In genomic region chr14:121259789-121260188, GRCm38 (mm10) we compare ENCODE assay signal across 7 mouse cellular contexts.
DNase-seq lines count a peak whose midpoint lies in the region; ATAC-seq and TF ChIP-seq lines count a peak whose summit lies in the region.

No protein-coding gene starts in this region.

- 0 out of 2 replicates have a peak overlapping the region, but pooled peaks have one; percentile 33 for H3K27ac ChIP-seq in forebrain, embryonic 14.5 days (ENCODE audit: low read depth, low read length)
- no peak overlapping the region for H3K27ac ChIP-seq in liver, postnatal 0 days (ENCODE audit: low read depth)

- no peaks in the 10 kb centered on the region for H3K9me3 ChIP-seq in forebrain, embryonic 14.5 days (replicated peaks; ENCODE audit: control insufficient read depth, low read length)
- no peaks in the 10 kb centered on the region for H3K9me3 ChIP-seq in liver, postnatal 0 days (ENCODE audit: low read length)

- DNase-seq in 3T3-L1 (ENCODE audit: low read depth, low spot score) (peak; percentile 74), 416B (ENCODE audit: low read depth) (peak; percentile 61)
- DNase-seq in brain, embryonic 14.5 days (ENCODE audit: low read depth): peak; percentile 81
- DNase-seq in forebrain, embryonic 14.5 days (ENCODE audit: low spot score): peak; percentile 80
- peak; percentile 70 for DNase-seq in induced T-regulatory cell, adult 2 months (ENCODE audit: low read depth)
- DNase-seq in liver, postnatal 0 days: peak; percentile 46
- DNase-seq in retina, embryonic 14.5 days (ENCODE audit: low spot score): peak; percentile 83

- no peak for TF ChIP-seq POLR2A in brain, embryonic 14.5 days (IDR thresholded peaks at IDR 0.05; ENCODE audit: borderline replicate concordance, extremely low read depth, insufficient read depth, insufficient read length, poor library complexity, severe bottlenecking)

- H3K4me2 ChIP-seq in forebrain, embryonic 14.5 days (ENCODE audit: low read length): no peak overlapping the region
- no peak overlapping the region for H3K4me2 ChIP-seq in liver, postnatal 0 days (ENCODE audit: low read depth, low read length)

- TF ChIP-seq CTCF in brain, embryonic 14.5 days (IDR thresholded peaks at IDR 0.05; ENCODE audit: borderline replicate concordance, extremely low read depth, insufficient read depth, insufficient read length): peak; percentile 77; the same call in 1 of the 2 replicates
- peak; percentile 75 for TF ChIP-seq CTCF in liver, postnatal 0 days (IDR thresholded peaks at IDR 0.05; ENCODE audit: low read depth)

- H3K36me3 ChIP-seq in forebrain, embryonic 14.5 days (ENCODE audit: control insufficient read depth, insufficient read depth, low read length): peaks cover 30% of the 10 kb centered on the region
- H3K36me3 ChIP-seq in liver, postnatal 0 days (replicated peaks; ENCODE audit: insufficient read depth, low read length): no peaks in the 10 kb centered on the region

- TF ChIP-seq EP300 in liver, postnatal 0 days (IDR thresholded peaks at IDR 0.05; ENCODE audit: low read depth): no peak

- H3K27me3 ChIP-seq in forebrain, embryonic 14.5 days (replicated peaks; ENCODE audit: control insufficient read depth, insufficient read depth, low read length): no peaks in the 10 kb centered on the region
- H3K27me3 ChIP-seq in liver, postnatal 0 days (ENCODE audit: insufficient read depth, low read length): no peaks in the 10 kb centered on the region

- peak; percentile 72 for ATAC-seq in forebrain, embryonic 14.5 days
- ATAC-seq in liver, postnatal 0 days: 0 out of 2 replicates have a peak, but pooled peaks have one; percentile 33

- no peaks in the 10 kb centered on the region for H3K4me1 ChIP-seq in forebrain, embryonic 14.5 days (ENCODE audit: control insufficient read depth, insufficient read depth, low read length)
- H3K4me1 ChIP-seq in liver, postnatal 0 days (ENCODE audit: insufficient read depth): peaks cover 14% of the 10 kb centered on the region

- no peak overlapping the region for H3K4me3 ChIP-seq in forebrain, embryonic 14.5 days (ENCODE audit: low read depth, low read length)
- no peak overlapping the region for H3K4me3 ChIP-seq in liver, postnatal 0 days (ENCODE audit: low read depth, low read length)

- WGBS in forebrain, embryonic 14.5 days: 45% methylated on average over 7 of the region's 7 CpGs
- 53% methylated on average over 7 of the region's 7 CpGs for WGBS in liver, postnatal 0 days (ENCODE audit: insufficient replicate concordance)

- no peak overlapping the region for H3K9ac ChIP-seq in forebrain, embryonic 14.5 days (ENCODE audit: low read length)
- H3K9ac ChIP-seq in liver, postnatal 0 days (replicated peaks): no peak overlapping the region
